Mouse (Mus musculus): ENCODE data around the gene Auts2. TPM values are rescaled to one million over a fixed set of nuclear protein-coding genes. Genes with fewer than 3 reads are reported as not detected.

Gene Auts2
- polyA plus RNA-seq, 1 experiment from 2014 or later = 1.0 TPM

- WGBS (ENCODE audit: insufficient replicate concordance) = 64% methylated on average over 4 of the region's 4 CpGs
- Histone ChIP-seq H3K27me3 (ENCODE audit: insufficient read depth, low read length) (no peaks in the 10 kb centered on the region), H3K9ac (replicated peaks) (no peak overlapping the region), H3K36me3 (replicated peaks; ENCODE audit: insufficient read depth, low read length) (no peaks in the 10 kb centered on the region), H3K4me3 (ENCODE audit: low read depth, low read length) (no peak overlapping the region), H3K27ac (ENCODE audit: low read depth) (no peak overlapping the region), H3K4me2 (ENCODE audit: low read depth, low read length) (no peak overlapping the region), H3K9me3 (ENCODE audit: low read length) (no peaks in the 10 kb centered on the region), H3K4me1 (ENCODE audit: insufficient read depth) (no peaks in the 10 kb centered on the region)
- TF ChIP-seq CTCF (IDR thresholded peaks at IDR 0.05; ENCODE audit: low read depth) (no peak), EP300 (IDR thresholded peaks at IDR 0.05; ENCODE audit: low read depth) (no peak)
- DNase-seq = no peak
- ATAC-seq = no peak
Observed at GRCm38 (mm10) chr5:132322971-132323370, 220.2 kb downstream of the Auts2 start.

- H3K27ac ChIP-seq (ENCODE audit: low read depth) = no peak overlapping the region
- ATAC-seq (no peak), DNase-seq (no peak)
- no peaks in the 10 kb centered on the region for H3K27me3 ChIP-seq (ENCODE audit: insufficient read depth, low read length)
- WGBS (ENCODE audit: insufficient replicate concordance) = 75% methylated on average over 9 of the region's 9 CpGs
- no peaks in the 10 kb centered on the region for H3K4me1 ChIP-seq (ENCODE audit: insufficient read depth)
- H3K9ac ChIP-seq (replicated peaks) = no peak overlapping the region
- no peak overlapping the region for H3K4me2 ChIP-seq (ENCODE audit: low read depth, low read length)
- no peaks in the 10 kb centered on the region for H3K36me3 ChIP-seq (replicated peaks; ENCODE audit: insufficient read depth, low read length)
- H3K9me3 ChIP-seq (ENCODE audit: low read length) = no peaks in the 10 kb centered on the region
- TF ChIP-seq CTCF (IDR thresholded peaks at IDR 0.05; ENCODE audit: low read depth) (no peak), EP300 (IDR thresholded peaks at IDR 0.05; ENCODE audit: low read depth) (no peak)
- H3K4me3 ChIP-seq (ENCODE audit: low read depth, low read length) = no peak overlapping the region
Observed at GRCm38 (mm10) chr5:132318026-132318765, 224.9 kb downstream of the Auts2 start.

- Histone ChIP-seq H3K36me3 (replicated peaks; ENCODE audit: insufficient read depth, low read length) (no peaks in the 10 kb centered on the region), H3K27me3 (ENCODE audit: insufficient read depth, low read length) (no peaks in the 10 kb centered on the region), H3K9me3 (ENCODE audit: low read length) (no peaks in the 10 kb centered on the region), H3K4me3 (ENCODE audit: low read depth, low read length) (no peak overlapping the region), H3K4me2 (ENCODE audit: low read depth, low read length) (no peak overlapping the region), H3K9ac (replicated peaks) (no peak overlapping the region), H3K4me1 (ENCODE audit: insufficient read depth) (no peaks in the 10 kb centered on the region), H3K27ac (ENCODE audit: low read depth) (no peak overlapping the region)
- no peak for DNase-seq
- 80% methylated on average over 6 of the region's 6 CpGs for WGBS (ENCODE audit: insufficient replicate concordance)
- ATAC-seq = no peak
- TF ChIP-seq CTCF (IDR thresholded peaks at IDR 0.05; ENCODE audit: low read depth) (no peak), EP300 (IDR thresholded peaks at IDR 0.05; ENCODE audit: low read depth) (no peak)
Observed at GRCm38 (mm10) chr5:132316897-132317296, 226.2 kb downstream of the Auts2 start.

- no peaks in the 10 kb centered on the region for H3K9me3 ChIP-seq (ENCODE audit: low read length)
- no peaks in the 10 kb centered on the region for H3K36me3 ChIP-seq (replicated peaks; ENCODE audit: insufficient read depth, low read length)
- H3K4me2 ChIP-seq (ENCODE audit: low read depth, low read length) = no peak overlapping the region
- H3K9ac ChIP-seq (replicated peaks) = no peak overlapping the region
- DNase-seq (no peak), ATAC-seq (no peak)
- no peaks in the 10 kb centered on the region for H3K4me1 ChIP-seq (ENCODE audit: insufficient read depth)
- H3K4me3 ChIP-seq (ENCODE audit: low read depth, low read length) = no peak overlapping the region
- WGBS (ENCODE audit: insufficient replicate concordance) = 81% methylated on average over 5 of the region's 5 CpGs
- H3K27me3 ChIP-seq (ENCODE audit: insufficient read depth, low read length) = no peaks in the 10 kb centered on the region
- TF ChIP-seq EP300 (IDR thresholded peaks at IDR 0.05; ENCODE audit: low read depth) = no peak
- no peak for TF ChIP-seq CTCF (IDR thresholded peaks at IDR 0.05; ENCODE audit: low read depth)
- no peak overlapping the region for H3K27ac ChIP-seq (ENCODE audit: low read depth)
Observed at GRCm38 (mm10) chr5:132314300-132314699, 228.8 kb downstream of the Auts2 start.

GRCm38 (mm10) chr5:132307000-132307399 is 236.1 kb downstream of the Auts2 start:
- Histone ChIP-seq H3K9ac (replicated peaks) (no peak overlapping the region), H3K36me3 (replicated peaks; ENCODE audit: insufficient read depth, low read length) (no peaks in the 10 kb centered on the region), H3K4me1 (ENCODE audit: insufficient read depth) (no peaks in the 10 kb centered on the region; the same call in 1 of the 2 replicates), H3K4me2 (ENCODE audit: low read depth, low read length) (no peak overlapping the region), H3K9me3 (ENCODE audit: low read length) (no peaks in the 10 kb centered on the region), H3K4me3 (ENCODE audit: low read depth, low read length) (no peak overlapping the region), H3K27me3 (ENCODE audit: insufficient read depth, low read length) (no peaks in the 10 kb centered on the region), H3K27ac (ENCODE audit: low read depth) (no peak overlapping the region)
- ATAC-seq (no peak), DNase-seq (no peak)
- whole genome bisulfite sequencing (ENCODE audit: insufficient replicate concordance) = 68% methylated on average over 2 of the region's 2 CpGs
- TF ChIP-seq CTCF (IDR thresholded peaks at IDR 0.05; ENCODE audit: low read depth) (no peak), EP300 (IDR thresholded peaks at IDR 0.05; ENCODE audit: low read depth) (no peak)

- TF ChIP-seq CTCF (IDR thresholded peaks at IDR 0.05; ENCODE audit: low read depth) = no peak
- no peak for TF ChIP-seq EP300 (IDR thresholded peaks at IDR 0.05; ENCODE audit: low read depth)
- DNase-seq = no peak
- ATAC-seq = no peak
- 71% methylated on average over 5 of the region's 5 CpGs for WGBS (ENCODE audit: insufficient replicate concordance)
- H3K27me3 ChIP-seq (ENCODE audit: insufficient read depth, low read length) = no peaks in the 10 kb centered on the region
- no peak overlapping the region for H3K9ac ChIP-seq (replicated peaks)
- no peaks in the 10 kb centered on the region; the same call in 1 of the 2 replicates for H3K4me1 ChIP-seq (ENCODE audit: insufficient read depth)
- no peaks in the 10 kb centered on the region for H3K9me3 ChIP-seq (ENCODE audit: low read length)
- no peak overlapping the region for H3K4me3 ChIP-seq (ENCODE audit: low read depth, low read length)
- no peaks in the 10 kb centered on the region for H3K36me3 ChIP-seq (replicated peaks; ENCODE audit: insufficient read depth, low read length)
- no peak overlapping the region for H3K27ac ChIP-seq (ENCODE audit: low read depth)
- H3K4me2 ChIP-seq (ENCODE audit: low read depth, low read length) = no peak overlapping the region
Observed at GRCm38 (mm10) chr5:132305354-132305934, 237.7 kb downstream of the Auts2 start.
